Mouse (Mus musculus) forebrain, embryonic 15.5 days (tissue): ENCODE results near the gene Nrbp1. TPM values are rescaled to one million over a fixed set of nuclear protein-coding genes. Genes with fewer than 3 reads are reported as not detected.

Source experiments
- ATAC-seq: fragments of 200-750 bp; cut with Nextera tagmentation; replicated peaks from 2 replicates; pipeline ENCODE4 v1.8.0; 2017; ENCODE audit warnings: mild to moderate bottlenecking, moderate TSS enrichment, moderate library complexity
- H3K27ac ChIP-seq: fragments of 300-500 bp; sonication (generic); replicated peaks from 2 replicates; pipeline ENCODE4 v1.5.1; 2015; ENCODE audit warnings: mild to moderate bottlenecking, inconsistent platforms
- H3K27me3 ChIP-seq: fragments of 300-500 bp; sonication (generic); 2 replicates; pipeline ENCODE4 v1.6.1; 2015; ENCODE audit warnings: inconsistent platforms
- H3K36me3 ChIP-seq: fragments of 300-500 bp; sonication (generic); 2 replicates; pipeline ENCODE4 v1.6.1; 2015; ENCODE audit warnings: mild to moderate bottlenecking, inconsistent platforms
- H3K4me1 ChIP-seq: fragments of 300-500 bp; sonication (generic); 2 replicates; pipeline ENCODE4 v1.6.1; 2015; ENCODE audit warnings: inconsistent platforms
- H3K4me2 ChIP-seq: fragments of 300-500 bp; sonication (generic); replicated peaks from 2 replicates; pipeline ENCODE4 v1.6.1; 2015; ENCODE audit warnings: mild to moderate bottlenecking, inconsistent platforms
- H3K4me3 ChIP-seq: fragments of 300-500 bp; sonication (generic); 2 replicates; pipeline ENCODE4 v1.5.1; 2015; ENCODE audit warnings: mild to moderate bottlenecking, inconsistent platforms
- H3K9ac ChIP-seq: fragments of 300-500 bp; sonication (generic); replicated peaks from 2 replicates; pipeline ENCODE4 v1.6.1; 2015; ENCODE audit warnings: mild to moderate bottlenecking, inconsistent platforms
- H3K9me3 ChIP-seq: fragments of 300-500 bp; sonication (generic); 2 replicates; pipeline ENCODE4 v1.6.1; 2016; ENCODE audit warnings: inconsistent platforms
- WGBS: fragments of 180-500 bp; shearing (Covaris S2); methylation state at CpG from one replicate; pipeline ENCODE4 v1.1.7; 2015; ENCODE audit warnings: mixed read lengths; 5-methylcytosine and 5-hydroxymethylcytosine counted together
- polyA plus RNA-seq: library from polyadenylated mRNA; unstranded; fragments of >200 nt; fragmentation: Nextera tagmentation; extraction: Ambion mirVana; gene quantifications from 2 replicates; pipeline ENCODE4 v1.2.1, GENCODE M21; 2015

Nrbp1 gene
- polyA plus RNA-seq, 1 experiment from 2014 or later = 156 TPM

- H3K9me3 ChIP-seq = no peaks in the 10 kb centered on the region
- peak overlapping the region; percentile 84 for H3K4me2 ChIP-seq
- H3K36me3 ChIP-seq = no peaks in the 10 kb centered on the region
- H3K9ac ChIP-seq = 0 out of 2 replicates have a peak overlapping the region, but pooled peaks have one; percentile 24
- no peaks in the 10 kb centered on the region for H3K27me3 ChIP-seq
- ATAC-seq = no peak
- 2% methylated on average over 2 of the region's 2 CpGs for WGBS
- H3K27ac ChIP-seq = no peak overlapping the region
- peaks cover 21% of the 10 kb centered on the region for H3K4me1 ChIP-seq
- H3K4me3 ChIP-seq = peak overlapping the region; percentile 89
Observed at GRCm38 (mm10) chr5:31219070-31219469, 21.6 kb upstream of the Nrbp1 start.

GRCm38 (mm10) chr5:31219474-31219873, 21.2 kb upstream of the Nrbp1 start:
- H3K4me2 ChIP-seq = peak overlapping the region; percentile 84
- 3% methylated on average over 11 of the region's 11 CpGs for WGBS
- H3K4me3 ChIP-seq = peak overlapping the region; percentile 89
- peak overlapping the region; percentile 84 for H3K9ac ChIP-seq
- ATAC-seq = no peak
- no peaks in the 10 kb centered on the region for H3K27me3 ChIP-seq
- H3K4me1 ChIP-seq = peaks cover 21% of the 10 kb centered on the region
- H3K27ac ChIP-seq = peak overlapping the region; percentile 93
- H3K9me3 ChIP-seq = no peaks in the 10 kb centered on the region
- no peaks in the 10 kb centered on the region for H3K36me3 ChIP-seq

- Histone ChIP-seq H3K9me3 (no peaks in the 10 kb centered on the region), H3K4me2 (peak overlapping the region; percentile 84), H3K27me3 (no peaks in the 10 kb centered on the region), H3K27ac (peak overlapping the region; percentile 93), H3K4me3 (peak overlapping the region; percentile 89), H3K4me1 (peaks cover 21% of the 10 kb centered on the region), H3K36me3 (no peaks in the 10 kb centered on the region), H3K9ac (peak overlapping the region; percentile 84)
- no peak; the same call in none of the 2 replicates for ATAC-seq
- under 1% methylated on average over 40 of the region's 40 CpGs for WGBS
Observed at GRCm38 (mm10) chr5:31219911-31220447, 20.7 kb upstream of the Nrbp1 start.

GRCm38 (mm10) chr5:31220448-31221303, 20.0 kb upstream of the Nrbp1 start, which contains the start of gene Ppm1g:
Ppm1g (minus strand) TSS chr5:31220687.
- WGBS = under 1% methylated on average over 64 of the region's 70 CpGs
- H3K36me3 ChIP-seq = no peaks in the 10 kb centered on the region
- H3K9me3 ChIP-seq = no peaks in the 10 kb centered on the region
- H3K27ac ChIP-seq = peak within 1 kb of the TSS; percentile 93
- ATAC-seq = peak; percentile 95
- H3K27me3 ChIP-seq = no peaks in the 10 kb centered on the region
- H3K9ac ChIP-seq = peak within 1 kb of the TSS; percentile 84
- peak within 1 kb of the TSS; percentile 84 for H3K4me2 ChIP-seq
- H3K4me1 ChIP-seq = peaks cover 21% of the 10 kb centered on the region
- peak within 1 kb of the TSS; percentile 89 for H3K4me3 ChIP-seq

DNA sequence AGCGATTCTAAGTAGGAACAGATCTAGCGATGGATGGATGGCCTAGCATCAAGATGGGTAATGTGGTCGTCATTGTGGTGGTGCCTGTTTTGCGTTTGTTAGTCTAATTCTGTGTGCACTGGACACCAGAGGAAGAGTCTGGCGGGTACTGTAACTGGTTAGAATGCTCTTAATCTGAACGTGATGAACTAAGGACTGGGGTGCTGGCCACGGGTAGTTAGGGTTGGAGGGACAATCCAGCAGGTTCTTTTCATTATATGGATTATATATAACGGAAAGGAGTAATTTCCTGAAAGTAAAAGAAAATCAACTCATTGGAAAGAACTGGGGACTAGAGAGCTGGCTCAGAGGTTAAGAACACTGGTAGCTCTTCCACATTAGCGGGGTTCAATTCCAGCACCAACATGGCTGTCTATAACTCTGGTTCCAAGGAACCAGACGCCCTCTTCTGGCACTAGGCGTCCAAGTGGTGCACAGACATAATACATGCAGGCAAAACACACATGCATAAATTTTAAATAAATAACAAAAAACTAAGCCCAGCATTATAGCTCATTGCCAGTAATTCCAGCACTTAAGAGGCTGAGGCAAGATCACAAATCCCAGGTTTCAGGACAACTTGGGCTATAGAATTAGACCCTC, 19.2 kb upstream of the Nrbp1 start:
- H3K4me2 ChIP-seq = peak overlapping the region; percentile 84
- H3K9me3 ChIP-seq = no peaks in the 10 kb centered on the region
- H3K4me1 ChIP-seq = peaks cover 21% of the 10 kb centered on the region
- no peaks in the 10 kb centered on the region for H3K27me3 ChIP-seq
- H3K9ac ChIP-seq = peak overlapping the region; percentile 84
- peak; percentile 4; the same call in 1 of the 2 replicates for ATAC-seq
- peak overlapping the region; percentile 89 for H3K4me3 ChIP-seq
- H3K36me3 ChIP-seq = no peaks in the 10 kb centered on the region
- peak overlapping the region; percentile 93 for H3K27ac ChIP-seq
- 9% methylated on average over 11 of the region's 11 CpGs for WGBS

- H3K4me1 ChIP-seq = peaks cover 21% of the 10 kb centered on the region
- no peak for ATAC-seq
- no peak overlapping the region for H3K9ac ChIP-seq
- H3K9me3 ChIP-seq = no peaks in the 10 kb centered on the region
- H3K27me3 ChIP-seq = no peaks in the 10 kb centered on the region
- H3K4me2 ChIP-seq = no peak overlapping the region
- no peak overlapping the region for H3K27ac ChIP-seq
- 94% methylated on average over 9 of the region's 9 CpGs for WGBS
- H3K36me3 ChIP-seq = no peaks in the 10 kb centered on the region
- no peak overlapping the region for H3K4me3 ChIP-seq
Observed at GRCm38 (mm10) chr5:31222696-31223095, 18.0 kb upstream of the Nrbp1 start.

DNA sequence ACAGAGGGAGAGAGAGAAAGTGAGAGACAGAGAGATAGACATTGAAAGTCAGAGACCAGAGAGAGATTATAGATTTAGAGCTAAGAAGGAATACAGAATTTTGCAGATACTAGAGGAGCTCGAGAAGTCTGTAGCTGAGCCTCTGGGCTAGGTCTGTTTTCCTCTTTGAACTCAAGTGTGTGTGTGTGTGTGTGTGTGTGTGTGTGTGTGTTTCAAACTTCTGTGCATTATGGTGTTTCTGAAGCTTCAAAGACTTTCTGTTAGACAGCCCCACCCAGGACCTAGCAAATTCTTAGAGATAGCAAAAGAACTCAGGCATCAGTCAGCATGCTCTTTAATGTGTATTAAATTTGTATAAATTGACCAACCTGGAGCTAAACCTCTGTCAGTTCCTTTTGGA, 14.0 kb upstream of the Nrbp1 start:
- Histone ChIP-seq H3K27me3 (no peaks in the 10 kb centered on the region), H3K4me2 (no peak overlapping the region), H3K27ac (no peak overlapping the region), H3K9ac (no peak overlapping the region), H3K4me3 (no peak overlapping the region), H3K4me1 (peaks cover 2% of the 10 kb centered on the region; the same call in 1 of the 2 replicates), H3K9me3 (no peaks in the 10 kb centered on the region), H3K36me3 (no peaks in the 10 kb centered on the region)
- no peak for ATAC-seq
- 68% methylated on average over 1 of the region's 1 CpGs for WGBS

GRCm38 (mm10) chr5:31241522-31242034, 914 bp downstream of the Nrbp1 start:
- Histone ChIP-seq H3K9me3 (no peaks in the 10 kb centered on the region; the same call in 1 of the 2 replicates), H3K9ac (peak overlapping the region; percentile 87), H3K4me2 (peak overlapping the region; percentile 62), H3K36me3 (peaks cover 29% of the 10 kb centered on the region), H3K27ac (peak overlapping the region; percentile 97), H3K4me1 (peaks cover 15% of the 10 kb centered on the region), H3K27me3 (no peaks in the 10 kb centered on the region), H3K4me3 (peak overlapping the region; percentile 91)
- no peak; the same call in 1 of the 2 replicates for ATAC-seq
- WGBS = under 1% methylated on average over 13 of the region's 13 CpGs

GRCm38 (mm10) chr5:31242191-31242590, 1.5 kb downstream of the Nrbp1 start:
- H3K9me3 ChIP-seq = no peaks in the 10 kb centered on the region
- 19% methylated on average over 10 of the region's 10 CpGs for WGBS
- ATAC-seq = no peak
- H3K27me3 ChIP-seq = no peaks in the 10 kb centered on the region
- peak overlapping the region; percentile 91 for H3K4me3 ChIP-seq
- no peak overlapping the region for H3K27ac ChIP-seq
- H3K9ac ChIP-seq = peak overlapping the region; percentile 87
- H3K4me1 ChIP-seq = peaks cover 15% of the 10 kb centered on the region
- peak overlapping the region; percentile 62 for H3K4me2 ChIP-seq
- peaks cover 35% of the 10 kb centered on the region for H3K36me3 ChIP-seq

DNA sequence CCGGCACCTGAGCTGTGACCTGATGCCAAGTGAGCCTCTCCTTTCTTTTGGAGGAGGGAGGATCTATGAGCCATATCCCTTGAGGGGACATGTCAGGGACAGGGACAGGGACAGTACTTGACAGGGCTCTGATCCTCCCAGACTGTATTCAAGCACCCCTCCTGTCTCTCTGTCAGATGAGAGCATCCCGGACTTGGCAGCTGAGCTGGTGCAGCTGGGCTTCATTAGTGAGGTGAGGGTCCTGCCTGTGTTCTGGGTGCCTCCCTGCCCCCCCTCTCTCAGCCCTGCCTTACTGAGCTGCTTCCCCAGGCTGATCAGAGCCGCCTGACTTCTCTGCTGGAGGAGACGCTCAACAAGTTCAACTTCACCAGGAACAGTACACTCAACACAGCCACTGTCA, 10.1 kb downstream of the Nrbp1 start:
- WGBS = 67% methylated on average over 4 of the region's 4 CpGs
- ATAC-seq = 0 out of 2 replicates have a peak, but pooled peaks have one; percentile 51
- H3K36me3 ChIP-seq = peaks cover 76% of the 10 kb centered on the region

GRCm38 (mm10) chr5:31251541-31252101, 11.0 kb downstream of the Nrbp1 start, which contains the start of gene Krtcap3:
Krtcap3 (plus strand) TSS chr5:31251691.
- WGBS = 14% methylated on average over 47 of the region's 47 CpGs

More for the DNA sequence above, 10.1 kb downstream of the Nrbp1 start:
- Histone ChIP-seq H3K27me3 (no peaks in the 10 kb centered on the region), H3K4me3 (no peak overlapping the region), H3K9me3 (no peaks in the 10 kb centered on the region), H3K27ac (no peak overlapping the region), H3K4me2 (no peak overlapping the region), H3K9ac (no peak overlapping the region), H3K4me1 (peaks cover 4% of the 10 kb centered on the region; the same call in 1 of the 2 replicates)

More at GRCm38 (mm10) chr5:31251541-31252101, 11.0 kb downstream of the Nrbp1 start, which contains the start of gene Krtcap3:
- Histone ChIP-seq H3K27ac (no peak within 1 kb of the TSS), H3K36me3 (peaks cover 71% of the 10 kb centered on the region), H3K4me1 (peaks cover 4% of the 10 kb centered on the region; the same call in 1 of the 2 replicates), H3K4me2 (no peak within 1 kb of the TSS; the same call in 1 of the 2 replicates), H3K9ac (no peak within 1 kb of the TSS), H3K4me3 (no peak within 1 kb of the TSS), H3K27me3 (no peaks in the 10 kb centered on the region), H3K9me3 (no peaks in the 10 kb centered on the region)
- peak; percentile 47; the same call in 1 of the 2 replicates for ATAC-seq
